Mouse (Mus musculus) forebrain, embryonic 14.5 days (tissue): Measurements from ENCODE around the gene Syt2. TPM values are rescaled to one million over a fixed set of nuclear protein-coding genes. Genes with fewer than 3 reads are reported as not detected.

ENCODE experiments used
- ATAC-seq: fragments of 200-750 bp; cut with Nextera tagmentation; 2 replicates; pipeline ENCODE4 v1.8.0; 2017; ENCODE audit warnings: mild to moderate bottlenecking, moderate library complexity
- DNase-seq: peaks from one replicate; pipeline ENCODE4 v3.0.0-alpha.2; 2015; ENCODE audit warnings: low spot score
- H3K27ac ChIP-seq: fragments of 300-500 bp; sonication (generic); 2 replicates; pipeline ENCODE4 v1.5.1; 2014; ENCODE audit warnings: low read depth, mild to moderate bottlenecking, control low read depth, low read length, moderate library complexity
- H3K27me3 ChIP-seq: fragments of 300-500 bp; sonication (generic); replicated peaks from 2 replicates; pipeline ENCODE4 v1.6.1; 2014; ENCODE audit warnings: low read length, control low read depth, mixed read lengths; ENCODE audit not compliant: control insufficient read depth, insufficient read depth
- H3K36me3 ChIP-seq: fragments of 300-500 bp; sonication (generic); 2 replicates; pipeline ENCODE4 v1.6.1; 2014; ENCODE audit warnings: low read length, control low read depth; ENCODE audit not compliant: control insufficient read depth, insufficient read depth
- H3K4me1 ChIP-seq: fragments of 300-500 bp; sonication (generic); 2 replicates; pipeline ENCODE4 v1.6.1; 2014; ENCODE audit warnings: antibody characterized with exemption, low read length, control low read depth; ENCODE audit not compliant: control insufficient read depth, insufficient read depth
- H3K4me2 ChIP-seq: fragments of 300-500 bp; sonication (generic); 2 replicates; pipeline ENCODE4 v1.6.1; 2014; ENCODE audit warnings: mild to moderate bottlenecking, control low read depth, low read length
- H3K4me3 ChIP-seq: fragments of 300-500 bp; sonication (generic); 2 replicates; pipeline ENCODE4 v1.5.1; 2014; ENCODE audit warnings: low read depth, low read length, control low read depth
- H3K9ac ChIP-seq: fragments of 300-500 bp; sonication (generic); 2 replicates; pipeline ENCODE4 v1.6.1; 2014; ENCODE audit warnings: mild to moderate bottlenecking, low read length, control low read depth, moderate library complexity
- H3K9me3 ChIP-seq: fragments of 300-500 bp; sonication (generic); replicated peaks from 2 replicates; pipeline ENCODE4 v1.6.1; 2016; ENCODE audit warnings: low read length, control low read depth, mixed read lengths; ENCODE audit not compliant: control insufficient read depth
- WGBS: fragments of 180-500 bp; shearing (Covaris S2); extraction: QIAGEN DNeasy Blood & Tissue Kit; methylation state at CpG from one replicate; pipeline ENCODE4 v1.1.7; 2014; 5-methylcytosine and 5-hydroxymethylcytosine counted together
- polyA plus RNA-seq: library from polyadenylated mRNA; unstranded; fragments of >200 nt; fragmentation: Nextera tagmentation; extraction: Ambion mirVana; gene quantifications from 2 replicates; pipeline ENCODE4 v1.2.1, GENCODE M21; 2014

Syt2 gene
- polyA plus RNA-seq, 1 experiment from 2014 or later = 1.2 TPM

DNA sequence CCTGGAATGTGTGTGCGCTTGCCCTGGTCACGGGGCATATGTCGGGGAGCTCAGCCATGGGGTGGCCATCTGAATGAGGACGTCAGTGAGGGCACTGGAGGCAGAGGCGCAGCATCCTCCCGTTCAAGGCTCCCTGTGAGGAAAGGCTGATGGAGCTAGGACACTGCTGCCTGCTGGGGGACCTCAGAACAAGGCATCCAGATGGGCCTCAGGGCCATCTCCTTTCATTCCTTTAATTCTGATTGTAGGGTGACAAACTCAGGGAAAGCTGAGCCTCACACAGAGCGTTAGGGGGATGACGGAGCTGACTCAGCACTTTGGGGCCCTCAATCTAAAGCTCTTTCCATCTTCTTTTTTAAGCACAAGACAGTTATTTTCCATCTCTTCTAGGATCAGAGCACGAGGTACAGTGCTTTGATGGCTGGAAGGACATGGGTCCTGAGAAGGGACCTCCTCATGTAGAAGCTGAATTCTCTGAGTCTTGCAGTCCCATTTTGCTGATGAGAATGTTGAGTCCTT, 66.4 kb downstream of the Syt2 start:
- DNase-seq = no peak
- no peak overlapping the region for H3K4me2 ChIP-seq

DNA sequence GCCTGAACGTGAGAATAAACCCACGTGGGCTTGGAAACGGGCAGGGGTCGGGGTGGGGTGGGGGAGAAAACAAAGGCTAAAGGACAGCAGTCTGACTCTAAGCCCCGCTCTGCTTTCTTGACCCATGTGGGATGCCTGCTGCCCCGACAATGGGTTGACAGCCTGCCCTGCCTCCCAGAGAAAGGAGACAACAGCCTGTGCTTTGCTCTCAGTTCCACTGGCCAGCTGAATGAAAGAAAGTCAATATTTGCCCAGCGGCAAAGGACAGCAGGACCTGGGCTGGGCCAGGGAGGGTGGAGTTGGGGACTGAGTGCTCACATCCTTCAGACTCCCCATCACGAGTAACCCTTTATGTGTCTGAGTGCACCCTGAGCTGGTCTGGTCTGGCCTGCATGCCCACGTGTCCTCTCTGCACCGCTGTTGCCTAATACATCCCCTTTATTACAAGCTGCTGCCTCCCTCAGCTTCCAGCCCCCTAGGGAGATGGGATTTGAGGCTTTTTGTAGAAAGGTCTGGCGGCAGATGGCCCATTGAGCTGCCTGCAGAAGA, 67.0 kb downstream of the Syt2 start:
- peak; percentile 16; the same call in 1 of the 2 replicates for ATAC-seq
- no peak overlapping the region for H3K27ac ChIP-seq
- 4% methylated on average over 11 of the region's 11 CpGs for WGBS
- H3K4me1 ChIP-seq = peaks cover 6% of the 10 kb centered on the region
- H3K9me3 ChIP-seq = no peaks in the 10 kb centered on the region
- no peak overlapping the region for H3K4me3 ChIP-seq
- H3K27me3 ChIP-seq = no peaks in the 10 kb centered on the region
- no peaks in the 10 kb centered on the region for H3K36me3 ChIP-seq
- peak; percentile 42 for DNase-seq
- no peak overlapping the region for H3K9ac ChIP-seq
- no peak overlapping the region for H3K4me2 ChIP-seq

More for the DNA sequence above, 66.4 kb downstream of the Syt2 start:
- Histone ChIP-seq H3K9me3 (no peaks in the 10 kb centered on the region), H3K4me3 (no peak overlapping the region), H3K36me3 (no peaks in the 10 kb centered on the region), H3K9ac (no peak overlapping the region), H3K4me1 (peaks cover 8% of the 10 kb centered on the region), H3K27me3 (no peaks in the 10 kb centered on the region), H3K27ac (no peak overlapping the region)
- ATAC-seq = no peak
- WGBS = 80% methylated on average over 9 of the region's 9 CpGs

DNA sequence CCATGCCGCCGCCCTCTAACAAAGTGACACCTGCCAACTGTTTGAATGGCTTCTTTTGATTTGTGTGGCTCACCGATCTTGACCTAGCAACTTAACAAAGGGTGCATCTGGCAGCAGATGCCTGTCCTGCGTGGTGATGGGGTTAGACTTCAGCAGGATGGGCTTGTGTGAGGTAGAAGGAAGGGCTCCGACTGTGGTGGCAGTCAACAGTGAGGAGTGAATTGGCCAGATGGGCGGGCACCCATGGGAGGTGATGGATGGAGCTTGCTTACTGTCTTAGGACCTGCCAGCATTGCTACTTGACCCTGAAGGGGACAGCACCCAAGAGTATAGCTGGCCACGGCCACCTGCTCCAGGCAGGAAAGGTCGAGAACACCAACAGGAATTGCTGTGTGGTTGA, 67.7 kb downstream of the Syt2 start:
- Histone ChIP-seq H3K9ac (no peak overlapping the region), H3K4me3 (no peak overlapping the region), H3K27me3 (no peaks in the 10 kb centered on the region), H3K27ac (no peak overlapping the region), H3K4me2 (no peak overlapping the region), H3K4me1 (peaks cover 4% of the 10 kb centered on the region), H3K9me3 (no peaks in the 10 kb centered on the region), H3K36me3 (no peaks in the 10 kb centered on the region)
- ATAC-seq (no peak), DNase-seq (no peak)
- 50% methylated on average over 8 of the region's 8 CpGs for WGBS

DNA sequence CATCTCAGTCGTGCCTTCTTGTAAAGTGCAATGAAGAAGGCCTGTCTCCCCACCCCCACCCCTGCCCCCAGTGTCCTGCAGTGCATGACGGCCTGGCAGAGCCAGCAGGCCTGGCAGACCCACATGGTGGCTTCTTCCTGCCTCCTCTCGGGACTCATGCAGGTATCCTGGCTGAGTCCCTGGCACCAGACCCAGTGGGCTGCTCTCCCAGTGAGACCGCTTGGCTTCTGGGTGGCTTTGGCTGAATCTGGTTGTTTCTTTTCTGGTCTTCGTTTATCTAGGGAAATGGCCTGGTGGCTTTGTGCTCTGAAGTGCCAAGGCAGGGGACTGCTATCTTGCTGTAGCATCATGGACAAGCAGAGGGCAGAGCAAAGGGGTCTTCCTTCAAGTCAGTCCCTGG, 68.6 kb downstream of the Syt2 start:
- H3K27ac ChIP-seq = no peak overlapping the region; the same call in 1 of the 2 replicates
- no peaks in the 10 kb centered on the region for H3K4me1 ChIP-seq
- DNase-seq = no peak

DNA sequence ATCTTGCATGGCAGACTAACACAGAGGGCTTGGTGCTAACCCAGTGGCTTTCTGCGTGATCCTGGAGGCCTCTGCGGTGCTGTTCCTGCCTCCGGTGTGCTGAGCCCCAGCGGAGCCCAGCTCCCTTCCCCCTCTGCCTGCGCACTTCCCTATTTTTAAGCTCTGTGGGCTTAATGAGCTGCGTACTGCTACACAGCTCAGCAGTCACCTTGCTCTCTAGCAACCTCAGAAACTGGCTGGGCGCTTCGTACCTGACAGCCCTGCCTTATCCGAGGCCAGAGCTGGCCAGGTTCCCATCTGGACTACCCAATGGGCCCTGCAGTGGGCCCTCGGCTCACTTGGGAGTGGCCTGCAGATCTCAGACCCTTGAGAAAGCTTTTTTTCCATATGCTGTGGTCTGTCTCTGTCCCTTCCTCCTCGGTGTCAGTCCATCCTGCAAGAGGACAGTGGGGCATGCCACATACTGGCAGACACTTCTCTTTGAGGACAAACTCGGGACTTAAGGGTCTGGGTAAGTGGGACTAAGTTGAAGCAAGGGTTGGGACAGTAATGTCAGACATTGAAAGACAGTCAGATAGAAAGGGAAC, 73.3 kb downstream of the Syt2 start:
- ATAC-seq = no peak

More for the DNA sequence above, 68.6 kb downstream of the Syt2 start:
- 71% methylated on average over 5 of the region's 5 CpGs for WGBS
- H3K4me3 ChIP-seq = no peak overlapping the region
- H3K4me2 ChIP-seq = no peak overlapping the region
- no peaks in the 10 kb centered on the region for H3K27me3 ChIP-seq
- no peaks in the 10 kb centered on the region for H3K9me3 ChIP-seq
- no peaks in the 10 kb centered on the region for H3K36me3 ChIP-seq
- no peak overlapping the region for H3K9ac ChIP-seq
- no peak for ATAC-seq

DNA sequence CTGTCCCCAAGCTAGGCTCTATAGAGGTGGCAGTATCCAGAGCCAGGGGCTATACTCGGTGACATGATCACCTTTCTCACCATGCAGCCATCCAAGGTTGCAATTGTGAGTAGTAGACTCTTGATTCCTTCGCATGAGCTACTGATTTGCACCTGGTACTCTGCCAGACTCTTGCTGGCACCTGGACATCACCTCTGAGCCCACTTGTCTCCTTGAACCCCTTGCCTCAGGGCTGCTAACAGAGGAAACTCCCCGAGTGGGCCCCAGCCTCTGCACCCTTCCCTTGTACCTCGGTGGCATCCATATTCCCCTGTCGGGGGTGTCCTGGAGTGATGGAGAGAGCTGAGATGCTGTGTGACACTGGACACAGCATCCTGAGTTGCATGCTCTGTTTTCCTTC, 75.0 kb downstream of the Syt2 start:
- H3K4me3 ChIP-seq = no peak overlapping the region
- no peaks in the 10 kb centered on the region for H3K27me3 ChIP-seq
- no peaks in the 10 kb centered on the region for H3K4me1 ChIP-seq
- WGBS = 89% methylated on average over 5 of the region's 5 CpGs
- no peak overlapping the region for H3K4me2 ChIP-seq
- H3K9ac ChIP-seq = no peak overlapping the region
- no peaks in the 10 kb centered on the region for H3K36me3 ChIP-seq
- H3K9me3 ChIP-seq = no peaks in the 10 kb centered on the region
- ATAC-seq (no peak), DNase-seq (no peak)
- H3K27ac ChIP-seq = no peak overlapping the region

More for the DNA sequence above, 73.3 kb downstream of the Syt2 start:
- H3K9me3 ChIP-seq = no peaks in the 10 kb centered on the region
- no peaks in the 10 kb centered on the region for H3K27me3 ChIP-seq
- no peak overlapping the region for H3K9ac ChIP-seq
- DNase-seq = no peak
- no peak overlapping the region for H3K4me3 ChIP-seq
- 39% methylated on average over 12 of the region's 12 CpGs for WGBS
- no peaks in the 10 kb centered on the region for H3K4me1 ChIP-seq
- no peak overlapping the region for H3K27ac ChIP-seq
- H3K36me3 ChIP-seq = no peaks in the 10 kb centered on the region
- no peak overlapping the region for H3K4me2 ChIP-seq

DNA sequence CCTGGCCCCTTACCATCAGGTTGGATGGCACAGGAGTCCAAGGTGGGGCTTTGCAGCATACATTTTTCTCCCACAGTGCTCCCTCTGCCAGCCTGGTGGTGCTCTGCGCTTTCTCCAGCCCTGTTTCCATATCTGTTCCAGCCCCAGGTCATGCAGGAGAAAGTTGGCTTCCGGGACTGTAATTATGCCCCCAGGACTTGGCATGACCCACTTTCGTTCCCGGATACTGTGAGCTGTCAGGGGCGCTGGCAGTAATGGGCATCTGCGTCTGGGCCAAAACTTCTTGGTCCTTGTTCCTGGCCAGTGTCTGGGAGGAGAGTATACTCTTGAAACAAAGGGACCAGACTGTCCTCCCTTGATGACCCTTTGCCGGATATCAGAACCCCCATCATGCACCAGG, 76.4 kb downstream of the Syt2 start:
- no peak for ATAC-seq
- H3K4me1 ChIP-seq = no peaks in the 10 kb centered on the region
- WGBS = 84% methylated on average over 7 of the region's 7 CpGs

DNA sequence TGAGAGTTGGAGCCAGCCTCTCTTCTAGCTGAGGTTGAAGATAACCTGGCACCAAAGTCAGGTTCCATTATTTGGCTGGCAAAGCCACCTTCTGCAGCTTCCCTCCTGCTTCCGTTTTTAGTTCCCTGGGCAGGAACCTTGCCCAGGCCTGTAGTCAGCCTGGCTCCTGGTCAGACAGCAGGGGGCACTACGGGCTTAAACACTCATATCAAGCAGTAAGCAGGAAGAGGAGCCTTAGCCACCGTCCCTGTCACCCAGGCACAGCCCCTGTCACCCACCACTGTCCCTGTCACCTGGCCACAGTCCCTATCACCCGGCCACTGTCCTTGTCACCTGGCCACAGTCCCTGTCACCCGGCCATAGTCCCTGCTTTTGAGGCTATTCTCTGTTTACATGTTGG, 78.8 kb downstream of the Syt2 start:
- no peaks in the 10 kb centered on the region for H3K4me1 ChIP-seq
- DNase-seq (peak; percentile 35), ATAC-seq (no peak)
- 57% methylated on average over 5 of the region's 5 CpGs for WGBS
- H3K9ac ChIP-seq = no peak overlapping the region
- H3K9me3 ChIP-seq = no peaks in the 10 kb centered on the region
- H3K27ac ChIP-seq = no peak overlapping the region
- no peaks in the 10 kb centered on the region for H3K36me3 ChIP-seq
- no peak overlapping the region for H3K4me2 ChIP-seq
- no peak overlapping the region for H3K4me3 ChIP-seq
- H3K27me3 ChIP-seq = no peaks in the 10 kb centered on the region

More for the DNA sequence above, 76.4 kb downstream of the Syt2 start:
- Histone ChIP-seq H3K27me3 (no peaks in the 10 kb centered on the region), H3K9ac (no peak overlapping the region), H3K4me3 (no peak overlapping the region), H3K36me3 (no peaks in the 10 kb centered on the region), H3K9me3 (no peaks in the 10 kb centered on the region), H3K27ac (no peak overlapping the region), H3K4me2 (no peak overlapping the region)
- no peak for DNase-seq

DNA sequence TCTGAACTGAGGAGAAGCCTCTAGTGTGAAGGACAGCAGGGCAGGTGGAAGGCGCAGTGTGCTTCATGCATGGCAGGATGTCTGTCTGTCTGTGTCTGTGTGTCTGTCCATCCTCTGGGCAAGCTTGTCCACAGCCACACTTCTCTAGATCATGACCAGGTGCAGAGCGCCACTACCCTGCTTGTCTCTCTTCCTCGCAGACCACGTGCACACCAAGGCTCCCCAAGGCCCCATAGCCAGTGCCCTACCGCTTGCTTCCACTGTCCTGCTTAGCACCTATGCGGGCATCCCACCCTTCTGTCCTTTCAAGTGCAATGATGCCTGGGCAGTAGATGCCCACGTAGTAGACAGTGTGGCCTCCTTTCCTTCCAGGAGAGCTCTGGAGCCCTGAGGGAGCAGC, 80.0 kb downstream of the Syt2 start:
- 92% methylated on average over 7 of the region's 7 CpGs for WGBS
- no peak overlapping the region for H3K4me3 ChIP-seq

More for the DNA sequence above, 80.0 kb downstream of the Syt2 start:
- no peak for DNase-seq
- H3K9ac ChIP-seq = no peak overlapping the region
- no peaks in the 10 kb centered on the region for H3K27me3 ChIP-seq
- no peak overlapping the region for H3K4me2 ChIP-seq
- ATAC-seq = no peak
- no peaks in the 10 kb centered on the region for H3K4me1 ChIP-seq
- no peaks in the 10 kb centered on the region for H3K36me3 ChIP-seq
- no peak overlapping the region for H3K27ac ChIP-seq
- H3K9me3 ChIP-seq = no peaks in the 10 kb centered on the region
